Mouse (Mus musculus) liver, embryonic 12.5 days (tissue): ENCODE measurements around the gene Foxc1. TPM values are rescaled to one million over a fixed set of nuclear protein-coding genes. Genes with fewer than 3 reads are reported as not detected.

ENCODE experiments used
- ATAC-seq: fragments of 200-750 bp; cut with Nextera tagmentation; 2 replicates; pipeline ENCODE4 v1.8.0; 2017; ENCODE audit warnings: moderate number of reproducible peaks, mild to moderate bottlenecking, moderate library complexity
- H3K27ac ChIP-seq: fragments of 300-500 bp; sonication (generic); 2 replicates; pipeline ENCODE4 v1.5.1; 2016; ENCODE audit warnings: mild to moderate bottlenecking
- H3K27me3 ChIP-seq: fragments of 300-500 bp; sonication (generic); replicated peaks from 2 replicates; pipeline ENCODE4 v1.6.1; 2016; ENCODE audit warnings: mild to moderate bottlenecking, moderate library complexity
- H3K36me3 ChIP-seq: fragments of 300-500 bp; sonication (generic); 2 replicates; pipeline ENCODE4 v1.6.1; 2016; ENCODE audit warnings: mild to moderate bottlenecking, moderate library complexity
- H3K4me1 ChIP-seq: fragments of 300-500 bp; sonication (generic); 2 replicates; pipeline ENCODE4 v1.6.1; 2016
- H3K4me2 ChIP-seq: fragments of 300-500 bp; sonication (generic); 2 replicates; pipeline ENCODE4 v1.6.1; 2016; ENCODE audit warnings: mild to moderate bottlenecking, moderate library complexity
- H3K4me3 ChIP-seq: fragments of 300-500 bp; sonication (generic); 2 replicates; pipeline ENCODE4 v1.5.1; 2016; ENCODE audit warnings: mild to moderate bottlenecking, moderate library complexity
- H3K9ac ChIP-seq: fragments of 300-500 bp; sonication (generic); 2 replicates; pipeline ENCODE4 v1.6.1; 2016; ENCODE audit warnings: mild to moderate bottlenecking, moderate library complexity
- H3K9me3 ChIP-seq: fragments of 300-500 bp; sonication (generic); replicated peaks from 2 replicates; pipeline ENCODE4 v1.6.1; 2016; ENCODE audit warnings: mild to moderate bottlenecking, moderate library complexity
- WGBS: fragments of 180-500 bp; shearing (Covaris S2); methylation state at CpG from one replicate; pipeline ENCODE4 v1.1.7; 2016; ENCODE audit not compliant: insufficient replicate concordance; 5-methylcytosine and 5-hydroxymethylcytosine counted together
- polyA plus RNA-seq: library from polyadenylated mRNA; unstranded; fragments of >200 nt; fragmentation: Nextera tagmentation; extraction: Ambion mirVana; gene quantifications from 2 replicates; pipeline ENCODE4 v1.2.1, GENCODE M21; 2016

The Foxc1 gene
- polyA plus RNA-seq, 1 experiment from 2014 or later, result 0.25 TPM

GRCm38 (mm10) chr13:31807736-31808115 is 1.3 kb downstream of the Foxc1 start:
- peak overlapping the region; percentile 41 for H3K9ac ChIP-seq
- no peak for ATAC-seq
- no peaks in the 10 kb centered on the region for H3K36me3 ChIP-seq
- peaks cover 27% of the 10 kb centered on the region for H3K4me1 ChIP-seq
- H3K4me3 ChIP-seq, result peak overlapping the region; percentile 58
- H3K27ac ChIP-seq, result no peak overlapping the region
- peaks cover 95% of the 10 kb centered on the region for H3K27me3 ChIP-seq
- peak overlapping the region; percentile 74 for H3K4me2 ChIP-seq
- no peaks in the 10 kb centered on the region for H3K9me3 ChIP-seq
- WGBS, result 3% methylated on average over 40 of the region's 47 CpGs

GRCm38 (mm10) chr13:31808116-31808803 is 1.8 kb downstream of the Foxc1 start:
- peak overlapping the region; percentile 41 for H3K9ac ChIP-seq
- no peaks in the 10 kb centered on the region for H3K9me3 ChIP-seq
- WGBS, result 2% methylated on average over 58 of the region's 73 CpGs
- peak overlapping the region; percentile 58 for H3K4me3 ChIP-seq
- peak overlapping the region; percentile 74 for H3K4me2 ChIP-seq
- no peak for ATAC-seq
- H3K27me3 ChIP-seq, result peaks cover 95% of the 10 kb centered on the region
- H3K4me1 ChIP-seq, result peaks cover 27% of the 10 kb centered on the region
- no peak overlapping the region for H3K27ac ChIP-seq
- H3K36me3 ChIP-seq, result no peaks in the 10 kb centered on the region

GRCm38 (mm10) chr13:31808804-31809420 is 2.5 kb downstream of the Foxc1 start:
- Histone ChIP-seq H3K9me3 (no peaks in the 10 kb centered on the region), H3K27me3 (peaks cover 95% of the 10 kb centered on the region), H3K4me3 (peak overlapping the region; percentile 58), H3K27ac (no peak overlapping the region), H3K4me2 (peak overlapping the region; percentile 74), H3K9ac (no peak overlapping the region), H3K36me3 (no peaks in the 10 kb centered on the region), H3K4me1 (peaks cover 27% of the 10 kb centered on the region)
- WGBS, result 6% methylated on average over 16 of the region's 16 CpGs
- ATAC-seq, result no peak

- 12% methylated on average over 6 of the region's 6 CpGs for WGBS
- H3K36me3 ChIP-seq, result no peaks in the 10 kb centered on the region
- H3K4me2 ChIP-seq, result no peak overlapping the region
- H3K4me1 ChIP-seq, result peaks cover 27% of the 10 kb centered on the region
- H3K4me3 ChIP-seq, result no peak overlapping the region
- no peaks in the 10 kb centered on the region for H3K9me3 ChIP-seq
- H3K27ac ChIP-seq, result no peak overlapping the region
- peaks cover 95% of the 10 kb centered on the region for H3K27me3 ChIP-seq
- ATAC-seq, result no peak
- H3K9ac ChIP-seq, result no peak overlapping the region
Observed at GRCm38 (mm10) chr13:31809701-31810100, 3.3 kb downstream of the Foxc1 start.

- no peak for ATAC-seq
- Histone ChIP-seq H3K4me2 (peak overlapping the region; percentile 54; the same call in 1 of the 2 replicates), H3K4me1 (peaks cover 27% of the 10 kb centered on the region), H3K9ac (no peak overlapping the region), H3K36me3 (no peaks in the 10 kb centered on the region), H3K27me3 (peaks cover 95% of the 10 kb centered on the region), H3K27ac (no peak overlapping the region), H3K9me3 (no peaks in the 10 kb centered on the region), H3K4me3 (peak overlapping the region; percentile 36; the same call in 1 of the 2 replicates)
- 2% methylated on average over 9 of the region's 9 CpGs for WGBS
Observed at GRCm38 (mm10) chr13:31810375-31810692, 3.9 kb downstream of the Foxc1 start.

GRCm38 (mm10) chr13:31810693-31811541 is 4.5 kb downstream of the Foxc1 start:
- Histone ChIP-seq H3K27me3 (peaks cover 95% of the 10 kb centered on the region), H3K9me3 (no peaks in the 10 kb centered on the region), H3K4me1 (peaks cover 27% of the 10 kb centered on the region), H3K9ac (0 out of 2 replicates have a peak overlapping the region, but pooled peaks have one; percentile 27), H3K36me3 (no peaks in the 10 kb centered on the region), H3K4me2 (peak overlapping the region; percentile 54), H3K4me3 (peak overlapping the region; percentile 36), H3K27ac (no peak overlapping the region)
- ATAC-seq, result no peak; the same call in 1 of the 2 replicates
- WGBS, result under 1% methylated on average over 51 of the region's 65 CpGs

- 17% methylated on average over 44 of the region's 44 CpGs for WGBS
- Histone ChIP-seq H3K9me3 (no peaks in the 10 kb centered on the region), H3K9ac (0 out of 2 replicates have a peak overlapping the region, but pooled peaks have one; percentile 27), H3K4me2 (peak overlapping the region; percentile 54), H3K4me3 (peak overlapping the region; percentile 36), H3K4me1 (peaks cover 27% of the 10 kb centered on the region), H3K36me3 (no peaks in the 10 kb centered on the region), H3K27me3 (peaks cover 95% of the 10 kb centered on the region), H3K27ac (no peak overlapping the region)
- ATAC-seq, result no peak
Observed at GRCm38 (mm10) chr13:31811542-31812021, 5.1 kb downstream of the Foxc1 start.

- Histone ChIP-seq H3K9ac (no peak overlapping the region), H3K4me2 (no peak overlapping the region), H3K27ac (no peak overlapping the region), H3K9me3 (no peaks in the 10 kb centered on the region), H3K4me1 (peaks cover 17% of the 10 kb centered on the region), H3K36me3 (no peaks in the 10 kb centered on the region), H3K27me3 (peaks cover 94% of the 10 kb centered on the region), H3K4me3 (no peak overlapping the region)
- 55% methylated on average over 2 of the region's 2 CpGs for WGBS
- ATAC-seq, result no peak
Observed at GRCm38 (mm10) chr13:31812701-31813100, 6.3 kb downstream of the Foxc1 start.

GRCm38 (mm10) chr13:31815383-31816003 is 9.1 kb downstream of the Foxc1 start:
- peaks cover 95% of the 10 kb centered on the region for H3K27me3 ChIP-seq

GRCm38 (mm10) chr13:31818337-31818736 is 11.9 kb downstream of the Foxc1 start:
- Histone ChIP-seq H3K36me3 (no peaks in the 10 kb centered on the region), H3K27ac (no peak overlapping the region), H3K4me1 (no peaks in the 10 kb centered on the region), H3K27me3 (peaks cover 87% of the 10 kb centered on the region), H3K4me3 (no peak overlapping the region), H3K4me2 (no peak overlapping the region), H3K9ac (no peak overlapping the region), H3K9me3 (no peaks in the 10 kb centered on the region)
- no peak for ATAC-seq
- WGBS, result 52% methylated on average over 7 of the region's 7 CpGs

More at GRCm38 (mm10) chr13:31815383-31816003, 9.1 kb downstream of the Foxc1 start:
- Histone ChIP-seq H3K27ac (no peak overlapping the region), H3K36me3 (no peaks in the 10 kb centered on the region), H3K4me2 (no peak overlapping the region), H3K9me3 (no peaks in the 10 kb centered on the region), H3K4me1 (0 out of 2 replicates have a peak, but pooled peaks cover 7% of the 10 kb centered on the region), H3K4me3 (no peak overlapping the region), H3K9ac (no peak overlapping the region)
- 34% methylated on average over 15 of the region's 15 CpGs for WGBS
- no peak for ATAC-seq

GRCm38 (mm10) chr13:31819664-31820405 is 13.4 kb downstream of the Foxc1 start:
- WGBS, result 56% methylated on average over 14 of the region's 14 CpGs
- ATAC-seq, result no peak
- Histone ChIP-seq H3K9me3 (no peaks in the 10 kb centered on the region), H3K9ac (no peak overlapping the region), H3K36me3 (no peaks in the 10 kb centered on the region), H3K27me3 (peaks cover 78% of the 10 kb centered on the region), H3K4me1 (no peaks in the 10 kb centered on the region), H3K4me2 (no peak overlapping the region), H3K27ac (no peak overlapping the region), H3K4me3 (no peak overlapping the region)
